Mouse (Mus musculus) macrophage (primary cell): ENCODE results near the gene Olfr1511. TPM values are rescaled to one million over a fixed set of nuclear protein-coding genes. Genes with fewer than 3 reads are reported as not detected.
"Not testable (repeated sequence)": the region's sequence is repeated elsewhere in the genome, so short reads cannot be mapped to it uniquely, and the experiment has no call there.

Experiments
- H3K27ac ChIP-seq: fragments of 350-480 bp; formaldehyde crosslinking; 2 replicates; pipeline ENCODE4 v1.9.0; 2021
- H3K36me3 ChIP-seq: fragments of 350-480 bp; formaldehyde crosslinking; 2 replicates; pipeline ENCODE4 v1.9.0; 2021; ENCODE audit errors: inconsistent target
- H3K4me3 ChIP-seq: fragments of 350-480 bp; formaldehyde crosslinking; 2 replicates; pipeline ENCODE4 v1.9.0; 2021; ENCODE audit errors: inconsistent target
- H3K79me2 ChIP-seq: fragments of 350-480 bp; formaldehyde crosslinking; 2 replicates; pipeline ENCODE4 v1.9.0; 2021; ENCODE audit errors: inconsistent target
- WGBS: methylation state at CpG from one replicate; pipeline ENCODE4 v1.1.7; 2026; ENCODE audit warnings: inconsistent platforms; ENCODE audit not compliant: missing documents; 5-methylcytosine and 5-hydroxymethylcytosine counted together
- polyA plus RNA-seq: library from polyadenylated mRNA; stranded (reverse); fragments of 250-400 nt; gene quantifications from 3 replicates; pipeline ENCODE4 v1.2.4, GENCODE M21; 2018; ENCODE audit warnings: inconsistent platforms
- total RNA-seq, 78 experiments: library from RNA; depleted of rRNA; stranded (reverse); fragments of 250-400 nt; gene quantifications; 1 replicate in 9 of 78; 2 replicates in 24 of 78; 3 replicates in 43 of 78; 4 replicates in 2 of 78; pipeline ENCODE4 v1.2.4; 2018; ENCODE audit warnings: inconsistent platforms in 56 of 78

Olfr1511 gene
- not detected for total RNA-seq (2018; cell fraction: chromatin; rRNA removed)
- total RNA-seq (2018; cell fraction: cytosol; rRNA removed), result not detected
- total RNA-seq (2018; cell fraction: nucleus; rRNA removed), result not detected
- not detected in 3 replicates for polyA plus RNA-seq

GRCm38 (mm10) chr14:52397279-52397678 is at the start of gene Olfr1511:
Gene Olfr1511, minus strand, starts transcription at chr14:52397379.
- 85% methylated on average over 4 of the region's 4 CpGs for WGBS
- H3K27ac ChIP-seq, result no peak within 1 kb of the TSS
- H3K36me3 ChIP-seq, result no peaks in the 10 kb centered on the region
- no peaks in the 10 kb centered on the region for H3K79me2 ChIP-seq
- no peak within 1 kb of the TSS for H3K4me3 ChIP-seq

GRCm38 (mm10) chr14:52442690-52443089 is 45.5 kb upstream of the Olfr1511 start, which contains the start of gene Olfr1509:
Gene Olfr1509, plus strand, starts transcription at chr14:52442990.
- Histone ChIP-seq H3K27ac (no peak within 1 kb of the TSS), H3K79me2 (no peaks in the 10 kb centered on the region), H3K36me3 (no peaks in the 10 kb centered on the region)

GRCm38 (mm10) chr14:52427686-52428085 is 30.5 kb upstream of the Olfr1511 start:
- no peaks in the 10 kb centered on the region for H3K36me3 ChIP-seq
- no peaks in the 10 kb centered on the region for H3K79me2 ChIP-seq
- 83% methylated on average over 1 of the region's 1 CpGs for WGBS
- no peak overlapping the region for H3K4me3 ChIP-seq
- H3K27ac ChIP-seq, result no peak overlapping the region

More at GRCm38 (mm10) chr14:52442690-52443089, 45.5 kb upstream of the Olfr1511 start, which contains the start of gene Olfr1509:
- H3K4me3 ChIP-seq, result no peak within 1 kb of the TSS

GRCm38 (mm10) chr14:52414273-52414672 is 17.1 kb upstream of the Olfr1511 start, which contains the start of gene Olfr1510:
Gene Olfr1510, minus strand, starts transcription at chr14:52414373.
- WGBS, result 92% methylated on average over 3 of the region's 3 CpGs
- no peaks in the 10 kb centered on the region for H3K36me3 ChIP-seq
- H3K79me2 ChIP-seq, result no peaks in the 10 kb centered on the region
- no peak within 1 kb of the TSS for H3K27ac ChIP-seq
- H3K4me3 ChIP-seq, result no peak within 1 kb of the TSS

GRCm38 (mm10) chr14:52410142-52410919 is 13.2 kb upstream of the Olfr1511 start:
- not testable (repeated sequence) for H3K27ac ChIP-seq, H3K36me3 ChIP-seq, H3K4me3 ChIP-seq, H3K79me2 ChIP-seq
- 45% methylated on average over 2 of the region's 10 CpGs for WGBS

GRCm38 (mm10) chr14:52390084-52390848 is 6.9 kb downstream of the Olfr1511 start:
- H3K79me2 ChIP-seq, H3K4me3 ChIP-seq, H3K36me3 ChIP-seq, H3K27ac ChIP-seq: not testable (repeated sequence)
- WGBS, result 30% methylated on average over 8 of the region's 9 CpGs

GRCm38 (mm10) chr14:52379068-52379467 is 18.1 kb downstream of the Olfr1511 start, which contains the start of gene Olfr1512:
Gene Olfr1512, minus strand, starts transcription at chr14:52379168.
- WGBS, result 83% methylated on average over 2 of the region's 2 CpGs
- H3K4me3 ChIP-seq, result no peak within 1 kb of the TSS
- no peaks in the 10 kb centered on the region for H3K79me2 ChIP-seq

GRCm38 (mm10) chr14:52368741-52369140 is 28.4 kb downstream of the Olfr1511 start:
- WGBS, result 97% methylated on average over 3 of the region's 3 CpGs
- H3K27ac ChIP-seq, result no peak overlapping the region
- H3K4me3 ChIP-seq, result no peak overlapping the region
- H3K79me2 ChIP-seq, result no peaks in the 10 kb centered on the region
- no peaks in the 10 kb centered on the region for H3K36me3 ChIP-seq

More at GRCm38 (mm10) chr14:52379068-52379467, 18.1 kb downstream of the Olfr1511 start, which contains the start of gene Olfr1512:
- no peak within 1 kb of the TSS for H3K27ac ChIP-seq
- H3K36me3 ChIP-seq, result no peaks in the 10 kb centered on the region

- Histone ChIP-seq H3K4me3 (no peak within 1 kb of the TSS), H3K36me3 (no peaks in the 10 kb centered on the region), H3K27ac (no peak within 1 kb of the TSS), H3K79me2 (no peaks in the 10 kb centered on the region)
- WGBS, result 73% methylated on average over 4 of the region's 4 CpGs
Observed at GRCm38 (mm10) chr14:52356308-52356707, 40.9 kb downstream of the Olfr1511 start, which contains the start of gene Olfr1513. Gene Olfr1513, minus strand, starts transcription at chr14:52356408.

Other genes starting within 250 kb of the Olfr1511 start
- 37.9 to 74.0 TPM (median 56.6 TPM) in 3 replicates for gene Supt16, start 200.0 kb downstream of the Olfr1511 start, polyA plus RNA-seq
- gene Chd8, start 139.6 kb downstream of the Olfr1511 start, polyA plus RNA-seq, result 45.5 to 56.6 TPM (median 54.6 TPM) in 3 replicates
- 34.3 to 46.1 TPM (median 44.4 TPM) in 3 replicates for gene Tox4, start 118.2 kb downstream of the Olfr1511 start, polyA plus RNA-seq
- gene Rab2b, start 117.8 kb downstream of the Olfr1511 start, polyA plus RNA-seq, result 9.7 to 20.8 TPM (median 12.3 TPM) in 3 replicates
- gene Mettl3, start 92.3 kb downstream of the Olfr1511 start, polyA plus RNA-seq, result 15.8 to 18.9 TPM (median 16.8 TPM) in 3 replicates
- 0.26 to 0.31 TPM (median 0.27 TPM) in 3 replicates for gene Sall2, start 68.6 kb downstream of the Olfr1511 start, polyA plus RNA-seq
- not detected in 3 replicates for gene Olfr1513, start 41.0 kb downstream of the Olfr1511 start, polyA plus RNA-seq
- not detected in 3 replicates for gene Olfr1512, start 18.2 kb downstream of the Olfr1511 start, polyA plus RNA-seq
- not detected in 3 replicates for gene Olfr1510, start 17.0 kb upstream of the Olfr1511 start, polyA plus RNA-seq
- gene Olfr1509, start 45.6 kb upstream of the Olfr1511 start, polyA plus RNA-seq, result not detected in 3 replicates
- not detected in 3 replicates for gene Olfr1508, start 70.1 kb upstream of the Olfr1511 start, polyA plus RNA-seq
- gene Olfr1507, start 98.4 kb upstream of the Olfr1511 start, polyA plus RNA-seq, result not detected in 3 replicates